Mouse (Mus musculus) stomach, embryonic 14.5 days (tissue): ENCODE data around the gene Ypel4. TPM values are rescaled to one million over a fixed set of nuclear protein-coding genes. Genes with fewer than 3 reads are reported as not detected.

Experiments used
- ATAC-seq: fragments of 200-750 bp; cut with Nextera tagmentation; 2 replicates; pipeline ENCODE4 v1.8.0; 2017; ENCODE audit warnings: low read depth, moderate TSS enrichment; ENCODE audit not compliant: insufficient number of reproducible peaks, insufficient read depth, low FRiP score
- H3K27ac ChIP-seq: fragments of 300-500 bp; sonication (generic); 2 replicates; pipeline ENCODE4 v1.5.1; 2014; ENCODE audit warnings: mild to moderate bottlenecking, low read length, moderate library complexity, mixed read lengths
- H3K27me3 ChIP-seq: fragments of 300-500 bp; sonication (generic); 2 replicates; pipeline ENCODE4 v1.6.1; 2014; ENCODE audit warnings: low read length, control low read depth, mixed read lengths; ENCODE audit not compliant: control insufficient read depth, insufficient read depth
- H3K36me3 ChIP-seq: fragments of 300-500 bp; sonication (generic); 2 replicates; pipeline ENCODE4 v1.6.1; 2014; ENCODE audit warnings: mild to moderate bottlenecking, control low read depth, low read length, moderate library complexity, mixed read lengths; ENCODE audit not compliant: control insufficient read depth, insufficient read depth
- H3K4me1 ChIP-seq: fragments of 300-500 bp; sonication (generic); 2 replicates; pipeline ENCODE4 v1.6.1; 2014; ENCODE audit warnings: low read length, control low read depth, mixed read lengths; ENCODE audit not compliant: control insufficient read depth, insufficient read depth
- H3K4me2 ChIP-seq: fragments of 300-500 bp; sonication (generic); replicated peaks from 2 replicates; pipeline ENCODE4 v1.6.1; 2014; ENCODE audit warnings: low read depth, low read length, control low read depth
- H3K4me3 ChIP-seq: fragments of 300-500 bp; sonication (generic); 2 replicates; pipeline ENCODE4 v1.5.1; 2014; ENCODE audit warnings: low read depth, low read length, control low read depth
- H3K9ac ChIP-seq: fragments of 300-500 bp; sonication (generic); replicated peaks from 2 replicates; pipeline ENCODE4 v1.6.1; 2014; ENCODE audit warnings: low read depth, mild to moderate bottlenecking, control low read depth, low read length, moderate library complexity, mixed read lengths
- H3K9me3 ChIP-seq: fragments of 300-500 bp; sonication (generic); 2 replicates; pipeline ENCODE4 v1.6.1; 2016; ENCODE audit warnings: low read depth, low read length, control low read depth; ENCODE audit not compliant: control insufficient read depth
- WGBS: fragments of 180-500 bp; shearing (Covaris S2); extraction: QIAGEN DNeasy Blood & Tissue Kit; methylation state at CpG from one replicate; pipeline ENCODE4 v1.1.7; 2014; 5-methylcytosine and 5-hydroxymethylcytosine counted together
- microRNA counts: library from miRNA; unstranded; fragments of <30 nt; microRNA quantifications from one replicate; lab custom pipeline; 2016
- microRNA-seq: library from miRNA; unstranded; fragments of <30 nt; microRNA quantifications from one replicate; pipeline ENCODE4, GENCODE M21; 2016
- polyA plus RNA-seq: library from polyadenylated mRNA; unstranded; fragments of >200 nt; fragmentation: Nextera tagmentation; extraction: Ambion mirVana; gene quantifications from 2 replicates; pipeline ENCODE4 v1.2.1, GENCODE M21; 2014

Ypel4 gene
- polyA plus RNA-seq, 1 experiment from 2014 or later, result 10.7 TPM

DNA sequence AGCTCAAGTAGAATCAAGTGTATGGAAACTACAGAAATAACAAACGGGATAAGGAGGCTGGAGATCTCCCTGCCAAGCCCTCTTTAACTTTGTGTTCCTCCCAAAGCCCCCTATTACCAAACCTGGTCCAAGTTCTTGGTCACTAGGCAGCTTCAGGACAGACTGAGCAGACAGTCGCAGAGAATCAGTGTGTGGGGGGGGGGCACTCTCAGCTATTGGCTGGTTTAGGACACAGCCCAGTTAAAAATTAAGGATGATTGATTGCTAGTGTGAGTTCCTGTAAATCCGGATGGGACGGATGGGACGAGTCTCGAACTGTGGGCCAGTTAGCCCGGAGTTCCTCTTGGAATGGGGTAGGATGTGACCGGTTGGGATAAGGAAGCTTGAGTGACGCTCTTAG is 41.4 kb downstream of the Ypel4 start, which contains the start of gene Serping1:
Serping1 (minus strand) TSS at position 204 of the 400 bp plus-strand sequence.
- 35% methylated on average over 9 of the region's 9 CpGs for WGBS
- 0 out of 2 replicates have a peak, but pooled peaks have one; percentile 12 for ATAC-seq
- Histone ChIP-seq H3K27ac (peak within 1 kb of the TSS; percentile 72), H3K4me2 (peak within 1 kb of the TSS; percentile 52), H3K36me3 (no peaks in the 10 kb centered on the region), H3K4me1 (peaks cover 10% of the 10 kb centered on the region), H3K9ac (no peak within 1 kb of the TSS; the same call in 1 of the 2 replicates), H3K4me3 (peak within 1 kb of the TSS; percentile 22), H3K27me3 (no peaks in the 10 kb centered on the region), H3K9me3 (no peaks in the 10 kb centered on the region)

DNA sequence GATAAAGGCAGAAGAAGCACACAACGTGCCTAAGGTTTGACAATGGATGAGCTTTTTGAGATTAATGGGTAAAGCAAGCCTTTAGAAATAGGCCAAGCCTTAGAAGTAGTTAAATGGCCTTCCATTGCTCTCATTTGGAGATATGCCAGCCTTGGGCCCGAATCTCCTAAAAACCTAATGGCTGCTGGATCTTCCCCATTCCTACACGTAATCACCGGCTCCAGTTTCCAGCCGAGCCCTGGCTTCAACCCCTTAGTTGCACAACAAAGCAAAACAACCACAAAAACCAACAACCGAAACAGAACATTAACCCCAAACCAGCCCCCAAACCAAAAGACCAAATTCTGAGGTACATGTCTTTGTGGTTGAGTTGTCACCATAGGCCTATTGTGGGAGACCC is 41.8 kb downstream of the Ypel4 start:
- no peak overlapping the region for H3K4me2 ChIP-seq
- 68% methylated on average over 6 of the region's 6 CpGs for WGBS
- H3K27ac ChIP-seq, result peak overlapping the region; percentile 57

DNA sequence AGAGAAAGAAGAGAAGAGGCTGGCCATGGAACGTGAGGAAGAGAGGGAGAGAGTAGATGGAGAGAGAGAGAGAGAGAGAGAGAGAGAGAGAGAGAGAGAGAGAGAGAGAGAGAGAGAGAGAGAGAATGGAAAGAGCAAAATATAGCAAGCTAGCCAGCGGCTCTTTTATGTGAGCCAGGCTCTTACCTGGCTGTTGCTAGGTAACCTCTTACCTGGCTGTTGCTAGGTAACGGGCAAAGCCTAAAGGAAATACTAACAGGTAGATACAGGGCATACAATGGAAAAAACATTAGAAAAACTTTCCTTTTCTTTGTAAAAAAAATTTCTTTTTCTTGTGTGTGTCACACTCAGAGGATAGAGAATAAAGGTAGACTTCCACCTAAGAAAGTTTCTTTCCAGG is 43.8 kb downstream of the Ypel4 start:
- Histone ChIP-seq H3K4me3 (no peak overlapping the region), H3K4me1 (peaks cover 10% of the 10 kb centered on the region), H3K36me3 (no peaks in the 10 kb centered on the region), H3K9me3 (no peaks in the 10 kb centered on the region), H3K4me2 (no peak overlapping the region), H3K27me3 (no peaks in the 10 kb centered on the region), H3K27ac (no peak overlapping the region), H3K9ac (no peak overlapping the region)
- WGBS, result 56% methylated on average over 3 of the region's 3 CpGs
- ATAC-seq, result no peak

More for the DNA sequence above, 41.8 kb downstream of the Ypel4 start:
- no peaks in the 10 kb centered on the region for H3K27me3 ChIP-seq
- no peak for ATAC-seq
- H3K9me3 ChIP-seq, result no peaks in the 10 kb centered on the region
- H3K36me3 ChIP-seq, result no peaks in the 10 kb centered on the region
- H3K9ac ChIP-seq, result no peak overlapping the region
- H3K4me3 ChIP-seq, result no peak overlapping the region
- H3K4me1 ChIP-seq, result peaks cover 10% of the 10 kb centered on the region

DNA sequence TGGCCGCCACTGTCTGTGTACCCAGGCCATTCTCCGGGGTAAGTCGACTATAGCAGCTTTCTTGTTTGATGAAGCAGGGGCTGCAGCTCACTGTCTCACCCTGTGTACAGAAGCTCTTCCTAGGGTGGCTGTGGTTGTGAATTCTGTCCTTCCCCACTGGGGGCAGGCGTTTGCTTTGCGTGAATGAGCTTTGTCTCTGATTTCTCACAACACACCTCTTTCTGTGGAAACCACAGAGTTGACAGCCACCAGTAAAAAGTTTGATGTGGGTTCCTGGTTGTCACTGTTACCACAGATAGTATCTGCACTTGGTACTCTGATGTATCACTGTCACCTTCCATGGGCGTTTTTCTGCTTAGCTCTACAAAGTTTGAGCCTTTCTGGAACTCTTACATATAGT is 45.4 kb downstream of the Ypel4 start:
- 56% methylated on average over 6 of the region's 6 CpGs for WGBS
- H3K4me3 ChIP-seq, result no peak overlapping the region
- H3K9ac ChIP-seq, result no peak overlapping the region
- no peak overlapping the region for H3K4me2 ChIP-seq
- no peaks in the 10 kb centered on the region for H3K27me3 ChIP-seq
- no peaks in the 10 kb centered on the region for H3K36me3 ChIP-seq
- ATAC-seq, result no peak
- no peaks in the 10 kb centered on the region for H3K9me3 ChIP-seq
- no peak overlapping the region for H3K27ac ChIP-seq
- peaks cover 9% of the 10 kb centered on the region for H3K4me1 ChIP-seq

GRCm38 (mm10) chr2:84783315-84783714 is 49.5 kb downstream of the Ypel4 start:
- H3K4me1 ChIP-seq, result peaks cover 4% of the 10 kb centered on the region; the same call in 1 of the 2 replicates
- no peaks in the 10 kb centered on the region for H3K36me3 ChIP-seq
- no peak for ATAC-seq
- H3K27ac ChIP-seq, result no peak overlapping the region
- WGBS, result 78% methylated on average over 1 of the region's 1 CpGs
- no peak overlapping the region for H3K4me3 ChIP-seq
- no peaks in the 10 kb centered on the region for H3K9me3 ChIP-seq
- H3K4me2 ChIP-seq, result no peak overlapping the region
- no peak overlapping the region for H3K9ac ChIP-seq
- H3K27me3 ChIP-seq, result no peaks in the 10 kb centered on the region

DNA sequence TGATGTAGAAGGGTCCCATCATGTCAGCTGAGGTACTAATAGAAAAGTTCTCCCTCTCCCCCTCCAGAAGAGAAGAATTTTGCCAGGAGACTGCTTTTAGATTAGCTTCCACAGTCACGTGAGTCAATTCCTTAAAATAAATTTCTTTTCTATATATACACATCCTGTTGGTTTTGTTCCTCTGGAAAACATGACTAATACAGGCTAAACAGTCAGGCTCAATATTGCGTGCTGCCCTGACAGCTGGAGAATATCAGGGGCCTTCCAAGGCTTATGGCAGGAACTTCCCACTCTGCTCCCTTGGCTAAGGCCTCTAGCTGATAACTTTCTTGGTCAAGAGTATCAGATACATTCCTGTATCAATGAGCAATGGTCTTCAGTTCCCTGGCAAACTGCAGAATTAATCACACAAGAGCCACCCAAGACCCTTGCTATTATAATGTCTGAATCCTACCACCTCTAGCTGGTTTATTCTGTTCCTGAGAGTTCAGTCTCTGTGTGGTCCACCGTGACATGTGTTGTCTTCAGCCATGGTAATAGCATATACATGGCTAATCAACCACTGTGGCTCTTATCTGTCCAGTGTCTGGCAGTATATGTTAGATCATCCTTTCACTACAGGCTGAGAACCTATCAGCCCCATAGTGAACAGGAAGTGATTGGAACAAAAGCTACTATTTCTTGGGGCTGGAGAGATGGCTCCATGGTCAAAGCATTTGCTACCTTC is 50.1 kb downstream of the Ypel4 start:
- WGBS, result 36% methylated on average over 3 of the region's 3 CpGs
- Histone ChIP-seq H3K27me3 (no peaks in the 10 kb centered on the region), H3K4me3 (no peak overlapping the region), H3K27ac (peak overlapping the region; percentile 53; the same call in 1 of the 2 replicates), H3K9ac (no peak overlapping the region), H3K4me2 (no peak overlapping the region), H3K9me3 (no peaks in the 10 kb centered on the region), H3K4me1 (peaks cover 4% of the 10 kb centered on the region; the same call in 1 of the 2 replicates), H3K36me3 (no peaks in the 10 kb centered on the region)
- ATAC-seq, result peak; percentile 71; the same call in 1 of the 2 replicates

MicroRNAs encoded within 50 kb of the gene (microRNA counts, 519-probe panel; counts per million panel counts)
- microRNA mmu-miR-130a (lab: Ali Mortazavi, UCI), result 5,485 counts per million, percentile 97 among the panel's probes with 10 or more counts

Small RNAs within 50 kb of the gene (microRNA-seq; reads per million reads assigned to microRNA genes)
- gene Mir130a, result 33,040 reads per million, percentile 98 among the genes with 10 or more reads in this experiment

Other genes with a start within 250 kb of the Ypel4 start
- 63.5 and 68.2 TPM in 2 replicates for gene Ctnnd1, start 83.3 kb upstream of the Ypel4 start, polyA plus RNA-seq
- 0.39 and 0.45 TPM in 2 replicates for gene Btbd18, start 75.0 kb upstream of the Ypel4 start, polyA plus RNA-seq
- gene Selenoh, start 63.3 kb upstream of the Ypel4 start, polyA plus RNA-seq, result 262 and 316 TPM in 2 replicates
- gene Gm28635, start 56.0 kb upstream of the Ypel4 start, polyA plus RNA-seq, result not detected in 2 replicates
- 38.3 and 38.6 TPM in 2 replicates for gene Med19, start 55.7 kb upstream of the Ypel4 start, polyA plus RNA-seq
- gene Tmx2, start 54.9 kb upstream of the Ypel4 start, polyA plus RNA-seq, result 119 and 130 TPM in 2 replicates
- 35.9 and 36.5 TPM in 2 replicates for gene Zdhhc5, start 18.9 kb upstream of the Ypel4 start, polyA plus RNA-seq
- gene Clp1, start 6.7 kb upstream of the Ypel4 start, polyA plus RNA-seq, result 26.7 and 28.9 TPM in 2 replicates
- gene Gm19426, start 9.6 kb downstream of the Ypel4 start, polyA plus RNA-seq, result 5.1 and 5.9 TPM in 2 replicates
- 84.2 and 93.7 TPM in 2 replicates for gene Serping1, start 41.4 kb downstream of the Ypel4 start, polyA plus RNA-seq
- 36.2 and 38.0 TPM in 2 replicates for gene Ube2l6, start 64.8 kb downstream of the Ypel4 start, polyA plus RNA-seq
- not detected in 2 replicates for gene Smtnl1, start 88.6 kb downstream of the Ypel4 start, polyA plus RNA-seq
- gene Timm10, start 92.9 kb downstream of the Ypel4 start, polyA plus RNA-seq, result 50.2 and 60.2 TPM in 2 replicates
- gene Slc43a1, start 104.8 kb downstream of the Ypel4 start, polyA plus RNA-seq, result 19.8 and 21.1 TPM in 2 replicates
- gene Rtn4rl2, start 152.7 kb downstream of the Ypel4 start, polyA plus RNA-seq, result 0.59 and 0.74 TPM in 2 replicates
- gene Slc43a3, start 202.5 kb downstream of the Ypel4 start, polyA plus RNA-seq, result 40.4 and 40.5 TPM in 2 replicates
- gene Prg2, start 246.4 kb downstream of the Ypel4 start, polyA plus RNA-seq, result 0.42 TPM in 1 of 2 replicates, not detected in the other